Mouse (Mus musculus): Measurements from ENCODE around the gene Plvap.
"Not testable (repeated sequence)": the region's sequence is repeated elsewhere in the genome, so short reads cannot be mapped to it uniquely, and the experiment has no call there.

Plvap gene

GRCm38 (mm10) chr8:71526272-71526671 lies 14.7 kb upstream of the Plvap start:
- no peak for DNase-seq (ENCODE audit: low spot score in 2 of 2)

GRCm38 (mm10) chr8:71525226-71526050 lies 13.9 kb upstream of the Plvap start, which contains the start of gene Ccdc194:
Ccdc194 (minus strand) TSS chr8:71525711.
- no peak for DNase-seq (ENCODE audit: low spot score in 2 of 2)

GRCm38 (mm10) chr8:71521634-71522033 lies 10.1 kb upstream of the Plvap start:
- peak; percentile 85 to 86 for DNase-seq (ENCODE audit: low spot score in 2 of 2)

- not testable (repeated sequence) for DNase-seq (ENCODE audit: low spot score in 2 of 2)
Measured at GRCm38 (mm10) chr8:71519037-71519825, 7.7 kb upstream of the Plvap start.

GRCm38 (mm10) chr8:71516786-71517185 lies 5.2 kb upstream of the Plvap start:
- DNase-seq (ENCODE audit: low spot score in 2 of 2) = no peak

GRCm38 (mm10) chr8:71515043-71515442 lies 3.5 kb upstream of the Plvap start:
- DNase-seq (ENCODE audit: low spot score in 2 of 2) = no peak

- no peak for DNase-seq (ENCODE audit: low spot score in 2 of 2)
Measured at GRCm38 (mm10) chr8:71513018-71513754, 1.6 kb upstream of the Plvap start.

- no peak for DNase-seq (ENCODE audit: low spot score in 2 of 2)
Measured at GRCm38 (mm10) chr8:71509316-71509715, 2.2 kb downstream of the Plvap start.

- DNase-seq (ENCODE audit: low spot score in 2 of 2) = peak; percentile 61 to 68
Measured at GRCm38 (mm10) chr8:71507589-71508104, 3.9 kb downstream of the Plvap start.

GRCm38 (mm10) chr8:71505979-71506378 lies 5.6 kb downstream of the Plvap start:
- DNase-seq (ENCODE audit: low spot score in 2 of 2) = no peak

GRCm38 (mm10) chr8:71505326-71505725 lies 6.2 kb downstream of the Plvap start:
- no peak for DNase-seq (ENCODE audit: low spot score in 2 of 2)

GRCm38 (mm10) chr8:71504349-71504748 lies 7.2 kb downstream of the Plvap start:
- no peak for DNase-seq (ENCODE audit: low spot score in 2 of 2)

- no peak for DNase-seq (ENCODE audit: low spot score in 2 of 2)
Measured at GRCm38 (mm10) chr8:71498816-71499690, 12.5 kb downstream of the Plvap start.

GRCm38 (mm10) chr8:71497881-71498501 lies 13.6 kb downstream of the Plvap start:
- no peak for DNase-seq (ENCODE audit: low spot score in 2 of 2)

- no peak for DNase-seq (ENCODE audit: low spot score in 2 of 2)
Measured at GRCm38 (mm10) chr8:71497077-71497645, 14.4 kb downstream of the Plvap start.

GRCm38 (mm10) chr8:71496481-71496880 lies 15.1 kb downstream of the Plvap start:
- no peak for DNase-seq (ENCODE audit: low spot score in 2 of 2)

- no peak for DNase-seq (ENCODE audit: low spot score in 2 of 2)
Measured at GRCm38 (mm10) chr8:71495811-71496210, 15.7 kb downstream of the Plvap start.

GRCm38 (mm10) chr8:71495039-71495438 lies 16.5 kb downstream of the Plvap start:
- DNase-seq (ENCODE audit: low spot score in 2 of 2) = peak; percentile 63 to 68

- peak in 1 of 2 experiments; percentile 75 for DNase-seq (ENCODE audit: low spot score in 2 of 2)
Measured at GRCm38 (mm10) chr8:71488454-71488853, 23.1 kb downstream of the Plvap start.

All from frontal cortex, postnatal 25 days (tissue).